Mouse (Mus musculus) cerebellum, adult 11 months (tissue): ENCODE measurements around the gene Hist1h2ac.
"Not testable (repeated sequence)": the region's sequence is repeated elsewhere in the genome, so short reads cannot be mapped to it uniquely, and the experiment has no call there.

Experiments
- DNase-seq: peaks from one replicate; pipeline ENCODE4 v3.0.0; 2022

Gene Hist1h2ac

GRCm38 (mm10) chr13:23699767-23700166 lies 16.0 kb upstream of the Hist1h2ac start:
- no peak for DNase-seq

- no peak for DNase-seq
These were observed 15.2 kb upstream of the Hist1h2ac start for GRCm38 (mm10) chr13:23698996-23699395.

GRCm38 (mm10) chr13:23698300-23698693 lies 14.5 kb upstream of the Hist1h2ac start, which contains the start of gene Hist1h4c:
Gene Hist1h4c, minus strand, starts transcription at chr13:23698454.
- DNase-seq = peak; percentile 98

- no peak for DNase-seq
These were observed 13.9 kb upstream of the Hist1h2ac start for GRCm38 (mm10) chr13:23697491-23698299.

- DNase-seq = no peak
These were observed 12.3 kb upstream of the Hist1h2ac start for GRCm38 (mm10) chr13:23696061-23696474.

GRCm38 (mm10) chr13:23695514-23695913 lies 11.8 kb upstream of the Hist1h2ac start, which contains the start of gene Hist1h1t:
Gene Hist1h1t, plus strand, starts transcription at chr13:23695814.
- no peak for DNase-seq

- no peak for DNase-seq
These were observed 11.2 kb upstream of the Hist1h2ac start for GRCm38 (mm10) chr13:23694956-23695355.

- DNase-seq = no peak
These were observed 10.2 kb upstream of the Hist1h2ac start for GRCm38 (mm10) chr13:23693856-23694440.

GRCm38 (mm10) chr13:23689459-23689858 lies 5.7 kb upstream of the Hist1h2ac start:
- DNase-seq = no peak

GRCm38 (mm10) chr13:23688956-23689355 lies 5.2 kb upstream of the Hist1h2ac start:
- no peak for DNase-seq

- DNase-seq = no peak
These were observed 4.2 kb upstream of the Hist1h2ac start for GRCm38 (mm10) chr13:23687907-23688306.

- DNase-seq = no peak
These were observed 3.4 kb upstream of the Hist1h2ac start for GRCm38 (mm10) chr13:23687181-23687580.

- DNase-seq = no peak
These were observed 2.2 kb upstream of the Hist1h2ac start for GRCm38 (mm10) chr13:23685966-23686365.

- DNase-seq = no peak
These were observed 1.5 kb upstream of the Hist1h2ac start for GRCm38 (mm10) chr13:23685121-23685861.

GRCm38 (mm10) chr13:23684295-23684945 lies 672 bp upstream of the Hist1h2ac start:
- not testable (repeated sequence) for DNase-seq

- DNase-seq = not testable (repeated sequence)
These were observed 597 bp downstream of the Hist1h2ac start for GRCm38 (mm10) chr13:23682947-23683754.

- DNase-seq = no peak
These were observed 1.2 kb downstream of the Hist1h2ac start for GRCm38 (mm10) chr13:23682623-23682946.

GRCm38 (mm10) chr13:23681990-23682582 lies 1.7 kb downstream of the Hist1h2ac start:
- no peak for DNase-seq

- no peak for DNase-seq
These were observed 21.2 kb downstream of the Hist1h2ac start for GRCm38 (mm10) chr13:23662536-23662935.

GRCm38 (mm10) chr13:23659636-23660366 lies 23.9 kb downstream of the Hist1h2ac start:
- DNase-seq = no peak
